Mouse (Mus musculus): Measurements from ENCODE around the gene Pign.
A peak's percentile ranks its signal among the peaks of the same experiment; 100 is the strongest.

Gene Pign

DNA sequence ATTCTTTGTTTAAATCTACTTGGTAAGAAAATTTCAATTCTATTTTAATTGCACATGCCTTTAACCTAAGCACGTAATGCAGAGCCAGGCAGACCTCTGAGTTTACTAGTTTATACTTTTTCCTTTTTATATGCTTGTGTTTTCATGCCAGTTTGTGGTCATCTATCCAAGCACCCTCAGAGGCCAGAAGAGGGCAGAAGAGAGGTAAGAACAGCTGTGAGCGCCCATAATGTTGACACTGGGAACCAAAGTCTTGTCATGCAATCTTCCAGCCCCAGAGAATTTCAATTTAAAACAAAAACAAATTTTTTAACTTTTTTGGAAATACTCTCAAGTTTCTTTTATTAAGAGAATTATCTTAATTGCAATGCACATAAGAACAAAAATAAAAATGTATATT is 99.7 kb downstream of the Pign start:
- no peak for DNase-seq (ENCODE audit: low read depth)

DNA sequence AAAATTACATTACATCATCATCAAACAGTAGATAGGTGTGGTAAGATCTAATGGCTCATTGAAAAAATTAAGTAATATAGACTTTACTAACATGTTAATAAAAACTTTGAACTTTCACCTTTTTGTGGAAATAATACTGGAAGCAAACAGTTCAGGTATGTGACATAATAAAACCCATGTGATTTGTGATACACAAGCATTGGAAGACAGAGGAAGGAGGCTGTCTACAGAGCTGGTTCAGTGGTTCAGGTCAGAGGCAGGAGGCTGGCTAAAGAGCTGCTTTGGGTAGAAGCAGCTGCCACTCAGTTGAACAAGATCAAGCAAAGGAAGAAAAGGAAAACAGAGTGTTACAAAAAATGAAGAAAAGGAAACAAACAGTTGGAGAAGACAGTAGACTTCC is 107.4 kb downstream of the Pign start:
- DNase-seq (ENCODE audit: low read depth): no peak

DNA sequence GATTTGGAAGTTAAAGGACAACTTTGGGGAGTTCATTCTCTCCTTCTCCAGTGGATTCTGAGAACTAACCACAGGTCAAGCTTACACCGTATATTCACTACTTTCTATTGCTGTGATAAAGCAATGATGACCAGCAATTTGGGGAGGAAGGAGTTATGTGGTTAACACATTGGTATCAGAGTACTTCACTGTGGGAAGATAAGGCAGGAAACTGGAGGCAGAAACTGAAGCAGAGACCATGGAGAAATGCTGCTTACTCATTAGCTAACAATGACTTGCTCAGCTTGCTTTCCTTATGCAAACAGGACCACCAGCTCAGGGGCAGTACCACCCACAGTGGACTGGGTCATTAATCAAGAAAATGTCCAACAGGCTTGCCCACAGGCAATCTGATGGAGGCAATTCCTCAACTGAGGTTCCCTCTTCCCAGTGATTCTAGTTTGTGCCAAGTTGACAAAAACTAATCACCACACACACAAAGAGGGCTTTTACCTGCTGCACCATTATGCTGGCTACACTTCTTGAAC is 108.2 kb downstream of the Pign start:
- no peak for DNase-seq (ENCODE audit: low read depth)

DNA sequence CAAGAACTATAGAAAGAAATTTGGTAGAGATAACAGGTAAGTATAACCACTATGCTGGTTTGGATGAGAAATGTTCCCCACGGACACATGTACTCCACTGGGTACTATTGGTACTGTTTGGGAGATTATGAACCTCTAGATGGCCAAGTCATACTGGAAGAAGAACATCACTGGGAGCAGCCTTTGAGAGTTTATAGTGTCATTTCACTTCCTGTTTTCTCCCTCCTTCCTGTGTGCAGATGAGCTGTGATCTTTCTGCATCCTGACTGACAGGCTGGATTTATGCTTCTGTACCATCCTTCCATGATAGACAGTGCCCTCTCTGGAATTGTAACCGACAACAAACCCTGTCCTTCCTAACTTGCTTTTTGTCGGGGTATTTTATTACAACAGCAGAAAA is 110.3 kb downstream of the Pign start:
- no peak for DNase-seq (ENCODE audit: low read depth)

DNA sequence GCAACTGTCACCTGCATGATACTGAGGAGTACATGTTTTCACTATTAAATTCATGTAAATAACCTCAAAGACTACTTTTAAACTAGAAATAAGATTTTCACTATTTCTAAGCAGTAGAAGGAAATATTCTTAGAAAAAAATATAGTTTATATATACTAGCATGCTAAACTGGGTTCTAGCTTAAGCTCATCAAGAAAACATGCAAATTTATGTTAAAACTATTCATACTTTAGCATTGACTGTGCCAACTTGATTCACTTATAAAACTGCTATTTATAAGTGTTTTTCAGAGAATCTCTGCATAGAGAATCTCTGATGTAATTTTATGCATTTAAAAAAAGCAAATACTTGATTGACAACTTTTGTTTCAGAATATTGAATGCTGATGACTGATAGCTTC is 113.3 kb downstream of the Pign start:
- no peak for DNase-seq (ENCODE audit: low read depth)

DNA sequence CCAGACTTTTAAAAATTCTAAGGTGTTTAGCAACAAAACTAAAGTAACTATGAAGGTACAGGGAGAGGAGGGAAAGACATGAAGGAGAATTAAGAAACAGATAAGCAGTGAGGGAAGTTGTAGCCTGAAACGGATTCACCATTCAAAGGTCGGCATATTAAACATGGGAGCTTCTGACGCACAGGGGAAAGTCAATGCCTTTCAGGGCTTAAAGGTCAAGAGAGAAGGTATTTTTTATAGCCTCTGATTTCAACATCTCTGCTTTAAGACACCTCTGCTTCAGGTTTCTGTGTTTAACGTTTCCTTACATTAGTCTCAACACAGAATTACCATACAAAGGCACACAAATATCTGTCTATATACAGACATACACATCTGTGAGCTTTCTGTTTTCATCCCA is 113.8 kb downstream of the Pign start:
- no peak for DNase-seq (ENCODE audit: low read depth)

DNA sequence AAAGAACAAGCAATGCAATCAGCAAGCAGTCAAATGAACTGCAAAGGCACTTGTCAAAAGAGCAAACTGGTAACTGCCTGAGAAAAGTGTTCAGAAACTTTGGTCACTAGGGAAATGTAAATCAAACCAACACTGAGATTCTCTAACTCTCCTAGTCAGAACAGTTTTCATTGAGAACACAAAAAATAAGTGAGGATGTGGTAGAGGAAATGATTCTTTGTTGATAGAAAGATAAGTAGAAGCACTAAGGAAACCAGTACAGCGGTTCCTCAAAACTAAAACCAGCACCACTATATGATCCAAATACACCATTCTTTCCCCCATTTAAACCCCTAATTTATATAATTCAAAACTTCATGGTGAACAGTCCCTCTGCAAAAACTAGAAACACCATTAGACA is 120.4 kb downstream of the Pign start:
- DNase-seq (ENCODE audit: low read depth): no peak

DNA sequence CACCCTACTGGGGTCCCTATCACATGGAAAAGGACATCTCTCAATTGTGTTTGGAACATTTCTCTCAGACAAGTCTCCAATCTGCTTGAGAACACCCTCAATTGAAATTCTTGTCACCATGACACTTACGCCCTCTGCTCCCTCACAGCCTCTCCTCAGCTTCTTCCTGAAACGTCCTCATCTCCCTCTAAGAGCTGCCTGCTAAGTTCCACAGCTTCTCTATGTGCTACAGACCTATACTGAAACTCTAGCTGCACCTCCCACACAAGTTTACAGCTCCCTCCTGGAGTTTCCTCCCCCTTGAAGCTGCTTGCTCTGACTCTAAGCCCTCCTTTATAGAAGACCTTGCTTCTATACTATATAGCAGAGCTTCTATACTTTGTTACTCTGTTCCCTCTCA is 139.7 kb downstream of the Pign start:
- no peak for DNase-seq (ENCODE audit: low read depth)

DNA sequence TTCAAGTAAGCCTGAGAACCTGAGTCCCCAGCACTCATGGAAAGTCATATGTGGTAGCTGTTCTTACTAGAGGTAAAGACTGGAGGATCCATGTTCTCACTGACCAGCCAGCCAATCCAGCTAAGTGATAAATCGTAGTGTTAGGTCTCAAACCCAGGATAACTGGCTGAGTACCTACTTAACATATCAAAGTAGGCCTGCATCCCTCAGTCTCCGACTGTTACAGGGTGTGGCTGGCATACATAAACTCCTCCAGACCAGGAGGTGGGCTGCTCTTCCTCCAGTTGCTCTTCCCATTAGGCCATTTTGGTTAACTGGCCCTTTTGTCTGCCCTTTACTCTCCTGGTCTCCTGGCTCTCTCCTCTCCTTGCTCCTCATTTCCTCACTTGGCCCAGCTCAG is 141.2 kb downstream of the Pign start:
- no peak for DNase-seq (ENCODE audit: low read depth)

DNA sequence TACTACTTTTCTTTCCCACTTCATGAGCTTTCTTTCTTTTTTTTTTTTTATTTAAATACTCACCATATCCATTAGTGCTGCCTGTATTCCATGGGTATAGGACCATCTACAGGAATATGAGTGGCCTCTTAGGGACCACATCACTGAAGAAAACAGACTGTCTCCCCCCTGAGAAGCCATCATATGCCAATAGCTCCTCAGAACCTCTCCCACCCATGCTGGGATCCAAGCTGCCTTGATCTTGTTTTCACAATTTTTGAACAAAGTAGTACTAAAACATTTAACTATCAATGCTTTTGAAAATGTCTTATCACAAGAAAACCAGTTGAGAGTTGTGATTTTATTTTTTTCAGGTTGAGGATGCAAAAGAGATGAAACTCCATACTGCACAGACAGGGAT is 145.4 kb downstream of the Pign start:
- DNase-seq (ENCODE audit: low read depth): no peak

DNA sequence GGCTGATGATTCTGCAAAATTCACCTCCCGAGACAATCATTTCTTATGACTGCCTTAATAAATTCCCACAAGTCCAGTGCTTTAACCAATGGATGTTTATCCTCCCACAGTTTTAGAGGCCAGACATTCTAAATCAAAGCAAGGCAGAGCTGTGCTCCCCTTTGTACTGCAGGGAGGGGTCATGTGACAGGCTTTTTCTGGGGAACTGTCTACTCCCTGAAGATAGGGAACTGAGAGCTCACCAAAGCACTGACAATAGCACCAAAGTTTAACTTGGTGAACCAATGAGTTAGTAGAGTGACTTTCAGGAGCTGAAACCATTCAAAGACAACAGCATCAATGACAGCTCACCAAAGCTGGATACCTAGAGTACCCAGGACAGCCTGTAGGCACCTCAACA is 156.4 kb downstream of the Pign start:
- DNase-seq (ENCODE audit: low read depth): no peak

DNA sequence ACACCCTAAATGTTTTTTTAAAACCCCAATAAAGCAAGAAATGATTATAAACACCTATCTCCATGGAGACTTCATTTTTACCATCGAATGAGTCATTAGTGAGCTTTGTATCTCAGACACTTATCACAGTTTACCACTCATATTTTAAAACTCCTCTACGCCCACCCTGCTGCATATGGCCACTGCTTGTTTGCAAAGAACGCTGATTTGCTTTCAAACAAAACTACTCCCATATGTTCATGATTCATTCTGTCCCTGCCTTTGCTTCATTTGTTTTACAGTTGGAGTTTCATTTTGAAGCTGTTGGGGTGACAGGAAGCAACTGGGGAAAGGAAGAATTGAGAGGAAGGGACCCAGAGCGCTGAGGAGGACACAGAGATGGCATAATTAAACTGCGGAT is 170.9 kb downstream of the Pign start:
- DNase-seq (ENCODE audit: low read depth): no peak

DNA sequence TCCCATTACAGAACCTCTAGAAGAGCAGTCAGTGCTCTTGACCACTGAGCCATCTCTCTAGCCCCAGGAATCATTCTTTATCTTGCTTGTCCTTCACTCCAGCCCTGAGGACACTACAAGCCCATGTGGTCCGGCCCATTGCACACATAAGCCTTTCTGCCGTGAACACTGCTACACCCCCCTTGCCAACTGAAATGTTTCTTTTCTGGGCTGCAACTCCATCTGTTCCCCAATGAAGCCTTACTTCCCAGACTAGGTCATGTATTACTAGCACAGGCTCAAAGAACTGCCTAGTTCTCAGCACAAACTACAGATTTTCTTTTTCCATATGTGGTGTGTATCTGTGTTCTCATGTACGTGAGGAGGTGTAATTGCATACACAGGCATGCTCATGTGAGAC is 174.0 kb downstream of the Pign start:
- no peak for DNase-seq (ENCODE audit: low read depth)

DNA sequence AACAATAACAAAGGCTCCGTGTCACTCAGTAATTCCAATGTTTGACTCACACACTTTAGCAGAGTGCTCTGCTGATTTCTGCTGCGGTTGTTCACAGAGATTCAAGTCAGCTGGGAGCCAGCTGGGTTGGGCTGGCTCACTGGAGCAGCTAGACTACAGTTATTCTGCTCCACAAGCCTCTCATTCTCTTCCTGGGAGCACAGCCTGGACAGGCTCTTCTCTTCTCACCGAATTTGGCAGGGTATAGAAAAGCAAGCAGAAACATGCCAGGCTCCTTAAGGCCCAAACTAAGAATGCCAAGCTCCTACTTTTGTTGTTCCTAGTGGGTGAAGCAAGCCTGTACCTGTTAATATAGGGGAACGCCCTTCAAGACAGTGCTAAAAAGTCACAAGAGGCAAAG is 176.4 kb downstream of the Pign start:
- peak; percentile 50 for DNase-seq (ENCODE audit: low read depth)
